Mouse (Mus musculus) megakaryocyte progenitor cell, adult 5-6 weeks (primary cell): ENCODE measurements at regions not wholly inside any gene's neighbourhood (a gene's known extent, or its start where the extent isn't known, plus 50 kb on each side); places are given as distances from the start of the nearest gene placed in this dataset.
A peak's percentile ranks its signal among the peaks of the same experiment; 100 is the strongest.

ENCODE experiments used
- ATAC-seq: replicated peaks from 2 replicates; pipeline ENCODE4 v1.8.0; 2016; ENCODE audit warnings: mild to moderate bottlenecking, moderate TSS enrichment, inconsistent platforms; ENCODE audit not compliant: poor library complexity

GRCm38 (mm10) chr6:50509207-50509606 is 53.2 kb upstream of the Osbpl3 start:
- no peak for ATAC-seq

- ATAC-seq: peak; percentile 58
Observed at GRCm38 (mm10) chr6:50507466-50507865, 51.5 kb upstream of the Osbpl3 start.
